10 mouse cellular contexts compared by ENCODE assay signal in the genomic region with DNA sequence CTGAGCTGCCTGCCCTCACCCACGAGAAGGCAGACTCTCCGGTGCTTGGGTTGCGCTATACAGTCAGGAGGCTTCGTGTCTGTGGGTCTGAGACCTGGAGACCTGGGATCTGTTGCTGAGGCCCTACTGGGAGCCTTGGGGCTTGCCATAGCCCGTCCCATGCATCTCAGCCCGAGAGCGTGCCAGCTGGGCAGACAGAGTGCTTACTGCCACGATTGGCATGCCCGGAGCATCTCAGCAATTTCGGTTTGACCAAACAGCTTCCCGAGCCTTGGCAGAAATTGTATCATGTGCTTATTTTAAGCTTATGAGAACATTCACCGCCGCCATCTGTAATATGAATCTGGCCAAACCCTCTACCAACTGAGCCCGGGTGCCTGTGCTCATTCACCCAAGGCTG. TPM values are rescaled to one million over a fixed set of nuclear protein-coding genes. Genes with fewer than 3 reads are reported as not detected.
DNase-seq lines count a peak whose midpoint lies in the region; ATAC-seq lines count a peak whose summit lies in the region.
"Had no signal": no experiment of that assay in that cellular context is flagged by ENCODE, and none has a peak within 500 bp of the region (broad histone marks: within the 10 kb centered on the region; RNA-seq: fewer than 3 reads in every experiment).

No protein-coding gene starts in this region.

- no peak for ATAC-seq in hindbrain, embryonic 11.5 days (ENCODE audit: low FRiP score)
- ATAC-seq in cerebellum, adult (ENCODE audit: insufficient number of reproducible peaks, low FRiP score, low TSS enrichment), result peak; percentile 58; the same call in 1 of the 2 replicates
- no peak for ATAC-seq in limb, embryonic 13.5 days (ENCODE audit: low FRiP score, low read depth)

- WGBS in hindbrain, embryonic 10.5 days, result 90% methylated on average over 14 of the region's 14 CpGs
- 90% methylated on average over 14 of the region's 14 CpGs for WGBS in hindbrain, embryonic 11.5 days
- 87% methylated on average over 14 of the region's 14 CpGs for WGBS in limb, embryonic 13.5 days

- no peaks in the 10 kb centered on the region for H3K9me3 ChIP-seq in hindbrain, embryonic 10.5 days
- no peaks in the 10 kb centered on the region for H3K9me3 ChIP-seq in hindbrain, embryonic 11.5 days (ENCODE audit: control insufficient read depth, low read length)
- no peaks in the 10 kb centered on the region for H3K9me3 ChIP-seq in limb, embryonic 13.5 days
- H3K9me3 ChIP-seq: lung, embryonic 15.5 days had no signal

- no peaks in the 10 kb centered on the region for H3K27me3 ChIP-seq in hindbrain, embryonic 10.5 days (ENCODE audit: insufficient read depth, poor library complexity, severe bottlenecking)
- no peaks in the 10 kb centered on the region for H3K27me3 ChIP-seq in hindbrain, embryonic 11.5 days (ENCODE audit: control insufficient read depth, insufficient read depth, low read length)
- H3K27me3 ChIP-seq in limb, embryonic 13.5 days, result no peaks in the 10 kb centered on the region; the same call in 1 of the 2 replicates
- H3K27me3 ChIP-seq: lung, embryonic 15.5 days had no signal

- DNase-seq in hindbrain, embryonic 10.5 days (ENCODE audit: low spot score), result no peak
- DNase-seq in hindbrain, embryonic 11.5 days (ENCODE audit: low spot score), result no peak
- peak; percentile 62 for DNase-seq in gastrocnemius, postnatal 10 days
- DNase-seq in kidney, adult 11 months, result no peak
- DNase-seq in lung, adult 18-20 months, result no peak
- no peak for DNase-seq in urinary bladder, adult 18-20 months (ENCODE audit: low spot score in 2 of 2)

- H3K4me3 ChIP-seq in hindbrain, embryonic 10.5 days, result no peak overlapping the region
- no peak overlapping the region for H3K4me3 ChIP-seq in hindbrain, embryonic 11.5 days (ENCODE audit: low read depth, low read length)
- no peak overlapping the region for H3K4me3 ChIP-seq in limb, embryonic 13.5 days
- H3K4me3 ChIP-seq: lung, embryonic 15.5 days had no signal

- H3K4me1 ChIP-seq in hindbrain, embryonic 10.5 days (replicated peaks), result peaks cover 54% of the 10 kb centered on the region
- no peaks in the 10 kb centered on the region; the same call in 1 of the 2 replicates for H3K4me1 ChIP-seq in hindbrain, embryonic 11.5 days (replicated peaks; ENCODE audit: control insufficient read depth, insufficient read depth, low read length)
- H3K4me1 ChIP-seq in limb, embryonic 13.5 days, result peaks cover 57% of the 10 kb centered on the region

- H3K27ac ChIP-seq in hindbrain, embryonic 10.5 days, result peak overlapping the region; percentile 62; the same call in 1 of the 2 replicates
- H3K27ac ChIP-seq in hindbrain, embryonic 11.5 days (ENCODE audit: low read depth, low read length), result no peak overlapping the region
- 0 out of 2 replicates have a peak overlapping the region, but pooled peaks have one; percentile 10 for H3K27ac ChIP-seq in limb, embryonic 13.5 days
- H3K27ac ChIP-seq: lung, embryonic 15.5 days had no signal

- no peak overlapping the region for H3K4me2 ChIP-seq in hindbrain, embryonic 11.5 days (replicated peaks; ENCODE audit: low read depth, low read length)
- no peak overlapping the region for H3K4me2 ChIP-seq in limb, embryonic 13.5 days (replicated peaks)
- H3K4me2 ChIP-seq: lung, embryonic 15.5 days had no signal

- H3K36me3 ChIP-seq in hindbrain, embryonic 10.5 days, result no peaks in the 10 kb centered on the region
- H3K36me3 ChIP-seq in hindbrain, embryonic 11.5 days (ENCODE audit: control insufficient read depth, insufficient read depth, low read length), result no peaks in the 10 kb centered on the region
- no peaks in the 10 kb centered on the region for H3K36me3 ChIP-seq in limb, embryonic 13.5 days
- H3K36me3 ChIP-seq: lung, embryonic 15.5 days had no signal

- no peak overlapping the region for H3K9ac ChIP-seq in hindbrain, embryonic 11.5 days (ENCODE audit: low read depth, low read length)
- H3K9ac ChIP-seq in limb, embryonic 13.5 days, result peak overlapping the region; percentile 13; the same call in 1 of the 2 replicates
- H3K9ac ChIP-seq: lung, embryonic 15.5 days had no signal

RNA-seq across cellular contexts. Expression of gene Ip6k3, which starts 13.3 kb away (rescaled TPM):
- polyA plus RNA-seq in hindbrain, embryonic 10.5 days (2016; fragmentation: Nextera tagmentation; extraction: Ambion mirVana), result 0.06 and 0.31 TPM in 2 replicates
- polyA plus RNA-seq in hindbrain, embryonic 11.5 days (2014; fragmentation: Nextera tagmentation; extraction: Ambion mirVana), result 0.23 and 0.49 TPM in 2 replicates
- total RNA-seq in gastrocnemius, postnatal 10 days (2021), result 10 to 100 TPM; 63.5 to 81.2 TPM
- 0.38 and 0.55 TPM in 2 replicates for polyA plus RNA-seq in limb, embryonic 13.5 days (2015; fragmentation: Nextera tagmentation; extraction: Ambion mirVana)
- total RNA-seq: neutrophil, adult 5-6 weeks had no signal

RNA-seq across cellular contexts. Expression of gene Uqcc2, which starts 20.5 kb away (rescaled TPM):
- polyA plus RNA-seq in hindbrain, embryonic 10.5 days (2016; fragmentation: Nextera tagmentation; extraction: Ambion mirVana), result 395 and 442 TPM in 2 replicates
- polyA plus RNA-seq in hindbrain, embryonic 11.5 days (2014; fragmentation: Nextera tagmentation; extraction: Ambion mirVana), result 326 and 345 TPM in 2 replicates
- 100 to 1,000 TPM; 300 to 343 TPM for total RNA-seq in gastrocnemius, postnatal 10 days (2021)
- 329 and 338 TPM in 2 replicates for polyA plus RNA-seq in limb, embryonic 13.5 days (2015; fragmentation: Nextera tagmentation; extraction: Ambion mirVana)

RNA-seq across cellular contexts. Expression of gene Lemd2, which starts 50.0 kb away (rescaled TPM):
- polyA plus RNA-seq in hindbrain, embryonic 10.5 days (2016; fragmentation: Nextera tagmentation; extraction: Ambion mirVana), result 19.0 and 30.0 TPM in 2 replicates
- polyA plus RNA-seq in hindbrain, embryonic 11.5 days (2014; fragmentation: Nextera tagmentation; extraction: Ambion mirVana), result 12.4 and 16.5 TPM in 2 replicates
- 10 to 100 TPM; 23.2 to 30.1 TPM for total RNA-seq in gastrocnemius, postnatal 10 days (2021)
- polyA plus RNA-seq in limb, embryonic 13.5 days (2015; fragmentation: Nextera tagmentation; extraction: Ambion mirVana), result 18.6 and 18.8 TPM in 2 replicates
